Mouse (Mus musculus): ENCODE measurements around the gene Tmtc2.

- TF ChIP-seq CTCF (IDR thresholded peaks at IDR 0.05; ENCODE audit: low read depth): no peak
- TF ChIP-seq EP300 (optimal IDR thresholded peaks at IDR 0.05): no peak
These were observed 146.6 kb downstream of the Tmtc2 start for GRCm38 (mm10) chr10:105427625-105428024.

Measured in stomach, postnatal 0 days (tissue).